Mouse (Mus musculus): Measurements from ENCODE around the gene Tbx2.

- TF ChIP-seq CTCF (IDR thresholded peaks at IDR 0.05; ENCODE audit: low read depth, low read length): no peak
- no peak for TF ChIP-seq POLR2A (IDR thresholded peaks at IDR 0.05; ENCODE audit: insufficient read depth, low read length)
- TF ChIP-seq EP300 (IDR thresholded peaks at IDR 0.05; ENCODE audit: insufficient read depth, low read depth, low read length): no peak
These were observed 5.5 kb downstream of the Tbx2 start for GRCm38 (mm10) chr11:85837648-85838423.
